24 mouse cellular contexts compared by ENCODE assay signal in genomic region chr19:58260934-58261333, GRCm38 (mm10).
DNase-seq lines count a peak whose midpoint lies in the region; ATAC-seq and TF ChIP-seq lines count a peak whose summit lies in the region.
"Had no signal": no experiment of that assay in that cellular context is flagged by ENCODE, and none has a peak within 500 bp of the region (broad histone marks: within the 10 kb centered on the region; RNA-seq: fewer than 3 reads in every experiment).

No protein-coding gene starts in this region.

- no peak for TF ChIP-seq CTCF in forebrain, postnatal 0 days (IDR thresholded peaks at IDR 0.05; ENCODE audit: low read depth)
- TF ChIP-seq CTCF in stomach, postnatal 0 days (IDR thresholded peaks at IDR 0.05; ENCODE audit: low read depth) = no peak

- no peaks in the 10 kb centered on the region for H3K36me3 ChIP-seq in forebrain, postnatal 0 days (ENCODE audit: insufficient read depth)
- H3K36me3 ChIP-seq in forebrain, embryonic 16.5 days (ENCODE audit: control insufficient read depth, insufficient read depth) = no peaks in the 10 kb centered on the region
- no peaks in the 10 kb centered on the region for H3K36me3 ChIP-seq in embryonic facial prominence, embryonic 10.5 days (replicated peaks)
- H3K36me3 ChIP-seq in stomach, postnatal 0 days (ENCODE audit: control insufficient read depth, insufficient read depth, low read length) = no peaks in the 10 kb centered on the region
- H3K36me3 ChIP-seq: limb, embryonic 10.5 days; liver, embryonic 15.5 days; neural tube, embryonic 15.5 days had no signal

- peak; percentile 32; the same call in 1 of the 2 replicates for ATAC-seq in forebrain, postnatal 0 days
- ATAC-seq in forebrain, embryonic 16.5 days = no peak
- ATAC-seq in stomach, postnatal 0 days (ENCODE audit: low FRiP score, low TSS enrichment) = no peak
- ATAC-seq: CD4-positive, CD25-positive, alpha-beta regulatory T cell, adult 4 months; intestine, postnatal 0 days had no signal

- TF ChIP-seq EP300 in stomach, postnatal 0 days (optimal IDR thresholded peaks at IDR 0.05) = no peak

- no peaks in the 10 kb centered on the region for H3K9me3 ChIP-seq in forebrain, postnatal 0 days (ENCODE audit: low read length)
- H3K9me3 ChIP-seq in forebrain, embryonic 16.5 days (ENCODE audit: control insufficient read depth, low read length) = no peaks in the 10 kb centered on the region
- no peaks in the 10 kb centered on the region for H3K9me3 ChIP-seq in embryonic facial prominence, embryonic 10.5 days
- no peaks in the 10 kb centered on the region for H3K9me3 ChIP-seq in stomach, postnatal 0 days (ENCODE audit: control insufficient read depth, low read length)
- H3K9me3 ChIP-seq: hindbrain, embryonic 10.5 days; limb, embryonic 10.5 days; liver, embryonic 15.5 days; neural tube, embryonic 15.5 days had no signal

- H3K9ac ChIP-seq in forebrain, postnatal 0 days = no peak overlapping the region
- no peak overlapping the region for H3K9ac ChIP-seq in forebrain, embryonic 16.5 days (replicated peaks; ENCODE audit: low read depth, low read length)
- H3K9ac ChIP-seq in stomach, postnatal 0 days (ENCODE audit: low read length) = no peak overlapping the region
- H3K9ac ChIP-seq: liver, embryonic 15.5 days; neural tube, embryonic 15.5 days had no signal

- no peaks in the 10 kb centered on the region for H3K27me3 ChIP-seq in forebrain, postnatal 0 days (ENCODE audit: insufficient read depth, low read length)
- no peaks in the 10 kb centered on the region for H3K27me3 ChIP-seq in forebrain, embryonic 16.5 days (replicated peaks; ENCODE audit: control insufficient read depth, insufficient read depth, low read length)
- H3K27me3 ChIP-seq in embryonic facial prominence, embryonic 10.5 days (replicated peaks; ENCODE audit: low read depth, poor library complexity, severe bottlenecking) = no peaks in the 10 kb centered on the region
- H3K27me3 ChIP-seq in stomach, postnatal 0 days (ENCODE audit: control insufficient read depth, insufficient read depth, low read length) = no peaks in the 10 kb centered on the region
- H3K27me3 ChIP-seq: liver, embryonic 15.5 days; neural tube, embryonic 15.5 days had no signal

- H3K4me1 ChIP-seq in forebrain, postnatal 0 days (ENCODE audit: insufficient read depth) = no peaks in the 10 kb centered on the region
- 0 out of 2 replicates have a peak, but pooled peaks cover 4% of the 10 kb centered on the region for H3K4me1 ChIP-seq in forebrain, embryonic 16.5 days (replicated peaks; ENCODE audit: control insufficient read depth, insufficient read depth, low read length)
- peaks cover 7% of the 10 kb centered on the region; the same call in 1 of the 2 replicates for H3K4me1 ChIP-seq in embryonic facial prominence, embryonic 10.5 days
- no peaks in the 10 kb centered on the region for H3K4me1 ChIP-seq in stomach, postnatal 0 days (replicated peaks; ENCODE audit: control insufficient read depth, insufficient read depth)
- H3K4me1 ChIP-seq: liver, embryonic 15.5 days; neural tube, embryonic 15.5 days had no signal

- H3K4me2 ChIP-seq in forebrain, postnatal 0 days (ENCODE audit: low read depth) = no peak overlapping the region
- H3K4me2 ChIP-seq in forebrain, embryonic 16.5 days (ENCODE audit: low read length) = no peak overlapping the region
- no peak overlapping the region for H3K4me2 ChIP-seq in stomach, postnatal 0 days (replicated peaks; ENCODE audit: low read depth)
- H3K4me2 ChIP-seq: heart, embryonic 11.5 days; liver, embryonic 15.5 days; neural tube, embryonic 15.5 days had no signal

- no peak overlapping the region for H3K27ac ChIP-seq in forebrain, postnatal 0 days (ENCODE audit: low read depth, low read length)
- H3K27ac ChIP-seq in forebrain, embryonic 16.5 days (ENCODE audit: low read length) = no peak overlapping the region
- H3K27ac ChIP-seq in embryonic facial prominence, embryonic 10.5 days (replicated peaks) = no peak overlapping the region
- no peak overlapping the region for H3K27ac ChIP-seq in stomach, postnatal 0 days (replicated peaks)
- H3K27ac ChIP-seq: gastrocnemius, adult 2 months; limb, embryonic 10.5 days; liver, embryonic 15.5 days; neural tube, embryonic 15.5 days had no signal

- 76% methylated on average over 8 of the region's 8 CpGs for WGBS in forebrain, postnatal 0 days
- 73% methylated on average over 8 of the region's 8 CpGs for WGBS in forebrain, embryonic 16.5 days
- 84% methylated on average over 8 of the region's 8 CpGs for WGBS in embryonic facial prominence, embryonic 10.5 days
- 55% methylated on average over 8 of the region's 8 CpGs for WGBS in stomach, postnatal 0 days

- DNase-seq in forebrain, postnatal 0 days = peak; percentile 38
- peak; percentile 2 for DNase-seq in lung, postnatal 14 days
- DNase-seq in lung, postnatal 25 days (ENCODE audit: low spot score) = no peak
- DNase-seq in embryonic facial prominence, embryonic 10.5 days (ENCODE audit: low spot score) = peak; percentile 12
- peak; percentile 11 to 15 for DNase-seq in right cerebral cortex, postnatal 36 days (ENCODE audit: low spot score in 2 of 2)
- no peak for DNase-seq in stomach, postnatal 0 days (ENCODE audit: low spot score)
- no peak for DNase-seq in spleen, postnatal 14 days (ENCODE audit: low spot score in 2 of 2)
- DNase-seq: adrenal gland, postnatal 36 days; cerebellum, adult 11-12 months; cerebellum, postnatal 10 days; gastrocnemius, adult 2 months; heart, postnatal 10 days; kidney, postnatal 4 days; liver; thymus, adult 2 months; thymus, postnatal 4 days had no signal

- H3K4me3 ChIP-seq in forebrain, postnatal 0 days (ENCODE audit: low read depth, low read length) = no peak overlapping the region
- no peak overlapping the region for H3K4me3 ChIP-seq in forebrain, embryonic 16.5 days (replicated peaks; ENCODE audit: low read length)
- no peak overlapping the region for H3K4me3 ChIP-seq in embryonic facial prominence, embryonic 10.5 days
- H3K4me3 ChIP-seq in stomach, postnatal 0 days (ENCODE audit: low read depth, low read length) = no peak overlapping the region
- H3K4me3 ChIP-seq: gastrocnemius, adult 2 months; hindbrain, embryonic 10.5 days; limb, embryonic 10.5 days; liver, embryonic 15.5 days; neural tube, embryonic 15.5 days had no signal

Comparison
In these comparisons a context has a peak if more than half of its experiments do, and no peak if none do; other contexts are left out.
1. DNase-seq: peak in forebrain, postnatal 0 days (single experiment), lung, postnatal 14 days (single experiment), embryonic facial prominence, embryonic 10.5 days (single experiment) and right cerebral cortex, postnatal 36 days (2 of 2); none in lung, postnatal 25 days (single experiment), stomach, postnatal 0 days (single experiment) and spleen, postnatal 14 days (0 of 2).